Mouse (Mus musculus) small intestine, adult 2 months (tissue): ENCODE measurements around the gene Tcf15. TPM values are rescaled to one million over a fixed set of nuclear protein-coding genes. Genes with fewer than 3 reads are reported as not detected.
A peak's percentile ranks its signal among the peaks of the same experiment; 100 is the strongest.

Experiments
- H3K27ac ChIP-seq: fragments of 200-500 bp; 2 replicates; pipeline ENCODE4 v1.5.1; 2012; ENCODE audit warnings: low read depth, low read length, control low read depth, inconsistent platforms; ENCODE audit not compliant: insufficient read depth
- H3K27me3 ChIP-seq: fragments of 200-500 bp; 2 replicates; pipeline ENCODE4 v1.6.1; 2012; ENCODE audit warnings: mild to moderate bottlenecking, moderate library complexity, low read length, inconsistent platforms; ENCODE audit not compliant: control insufficient read depth, insufficient read depth
- H3K36me3 ChIP-seq: fragments of 200-500 bp; 2 replicates; pipeline ENCODE4 v1.6.1; 2012; ENCODE audit warnings: mild to moderate bottlenecking, low read length, control low read depth, inconsistent platforms; ENCODE audit not compliant: control insufficient read depth, insufficient read depth
- H3K4me1 ChIP-seq: fragments of 200-500 bp; 2 replicates; pipeline ENCODE4 v1.6.1; 2012; ENCODE audit warnings: low read length, inconsistent platforms, mixed read lengths; ENCODE audit not compliant: control insufficient read depth, insufficient read depth, insufficient read length
- H3K4me3 ChIP-seq: fragments of 200-500 bp; 2 replicates; pipeline ENCODE4 v1.5.1; 2012; ENCODE audit warnings: low read depth, mild to moderate bottlenecking, control low read depth, inconsistent platforms, low read length, moderate library complexity
- CTCF ChIP-seq: fragments of 200-500 bp; IDR thresholded peaks from 2 replicates; pipeline ENCODE4 v1.5.1; 2012; ENCODE audit warnings: low read depth, mild to moderate bottlenecking, control low read depth, inconsistent platforms, low read length, moderate library complexity, mixed read lengths; ENCODE audit not compliant: insufficient replicate concordance, insufficient read length; ENCODE audit errors: extremely low read depth
- POLR2A ChIP-seq: fragments of 200-500 bp; IDR thresholded peaks from 2 replicates; pipeline ENCODE4 v1.6.1; 2012; ENCODE audit warnings: low read depth, mild to moderate bottlenecking, control low read depth, inconsistent platforms, low read length, moderate library complexity
- WGBS: fragments of 180-500 bp; shearing (Covaris S2); methylation state at CpG from one replicate; pipeline ENCODE4 v1.1.7; 2018; 5-methylcytosine and 5-hydroxymethylcytosine counted together
- polyA plus RNA-seq: library from polyadenylated mRNA; depleted of rRNA; stranded (reverse); fragments of >200 nt; gene quantifications from 2 replicates; pipeline ENCODE4 v1.2.3, GENCODE M21; 2012

Gene Tcf15
- polyA plus RNA-seq, 1 experiment = 5.6 TPM

DNA sequence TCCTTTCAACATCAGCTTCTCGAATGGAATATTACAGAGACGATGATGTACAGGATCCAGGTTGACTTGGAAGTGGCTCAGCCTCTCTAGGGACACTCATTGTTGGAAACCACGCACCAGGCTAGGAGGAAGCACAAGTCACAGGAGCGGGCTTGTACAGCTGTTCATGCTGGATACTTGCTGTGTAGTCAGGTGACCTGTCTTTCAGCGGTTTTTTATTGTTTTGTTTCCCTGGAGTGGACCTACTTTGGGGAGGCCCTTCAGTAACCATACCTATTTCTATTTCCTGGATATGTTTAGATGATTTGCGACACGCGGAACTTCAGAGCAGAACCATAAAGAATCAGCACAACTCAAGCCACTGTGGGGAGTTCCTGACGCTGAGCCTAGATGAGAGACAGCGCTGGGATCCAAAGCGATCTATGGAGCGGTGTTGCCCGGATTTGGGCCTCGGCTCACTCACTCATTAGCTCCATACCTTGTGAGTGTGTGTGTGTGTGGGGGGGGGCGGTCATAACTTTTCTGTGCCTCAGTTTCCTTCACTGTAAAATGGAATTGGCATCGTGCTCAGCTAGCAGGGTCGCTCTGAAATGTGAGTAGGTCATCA, 38.5 kb upstream of the Tcf15 start:
- Histone ChIP-seq H3K4me3 (peak overlapping the region; percentile 77), H3K27me3 (no peaks in the 10 kb centered on the region), H3K36me3 (peaks cover 14% of the 10 kb centered on the region), H3K4me1 (peaks cover 18% of the 10 kb centered on the region), H3K27ac (peak overlapping the region; percentile 94)
- TF ChIP-seq CTCF (no peak), POLR2A (no peak)
- 7% methylated on average over 17 of the region's 17 CpGs for WGBS

- Histone ChIP-seq H3K36me3 (peaks cover 22% of the 10 kb centered on the region), H3K27me3 (no peaks in the 10 kb centered on the region), H3K27ac (peak within 1 kb of the TSS; percentile 94), H3K4me1 (peaks cover 23% of the 10 kb centered on the region), H3K4me3 (peak within 1 kb of the TSS; percentile 77)
- WGBS = under 1% methylated on average over 84 of the region's 84 CpGs
- 0 out of 2 replicates have a peak, but pooled peaks have one; percentile 5 for TF ChIP-seq CTCF
- peak; percentile 90 for TF ChIP-seq POLR2A
These were observed 37.8 kb upstream of the Tcf15 start, which contains the start of gene Srxn1 for GRCm38 (mm10) chr2:152105318-152106224. Srxn1 (plus strand) TSS chr2:152105516.

GRCm38 (mm10) chr2:152106225-152106595, 37.2 kb upstream of the Tcf15 start:
- Histone ChIP-seq H3K4me1 (peaks cover 23% of the 10 kb centered on the region), H3K27ac (peak overlapping the region; percentile 94), H3K36me3 (peaks cover 25% of the 10 kb centered on the region), H3K27me3 (no peaks in the 10 kb centered on the region), H3K4me3 (peak overlapping the region; percentile 77)
- whole genome bisulfite sequencing = 67% methylated on average over 3 of the region's 3 CpGs
- TF ChIP-seq POLR2A (no peak), CTCF (no peak)

DNA sequence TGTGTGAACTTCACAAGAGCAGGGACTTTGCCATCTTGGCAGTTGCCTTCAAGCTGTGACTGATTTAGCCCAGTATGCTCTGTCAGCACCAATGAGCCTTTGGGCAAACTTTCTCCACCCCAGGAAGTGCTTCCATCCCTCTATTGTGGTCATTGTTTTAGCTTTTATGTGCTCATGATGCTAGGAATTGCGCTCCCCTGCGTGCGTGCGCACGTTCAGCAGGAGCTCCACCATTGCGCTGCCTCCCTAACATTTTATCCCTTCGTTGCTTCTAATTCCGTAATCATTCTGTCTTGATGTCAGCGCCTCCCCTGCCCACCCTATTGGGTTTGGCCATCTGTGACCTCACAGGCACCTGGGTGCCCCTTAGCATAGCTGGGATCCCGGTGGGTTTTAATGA, 36.8 kb upstream of the Tcf15 start:
- no peaks in the 10 kb centered on the region for H3K27me3 ChIP-seq
- peak overlapping the region; percentile 77 for H3K4me3 ChIP-seq
- WGBS = over 99% methylated on average over 10 of the region's 10 CpGs
- peaks cover 28% of the 10 kb centered on the region for H3K36me3 ChIP-seq
- H3K4me1 ChIP-seq = peaks cover 23% of the 10 kb centered on the region
- H3K27ac ChIP-seq = peak overlapping the region; percentile 94
- TF ChIP-seq POLR2A (no peak), CTCF (no peak)

DNA sequence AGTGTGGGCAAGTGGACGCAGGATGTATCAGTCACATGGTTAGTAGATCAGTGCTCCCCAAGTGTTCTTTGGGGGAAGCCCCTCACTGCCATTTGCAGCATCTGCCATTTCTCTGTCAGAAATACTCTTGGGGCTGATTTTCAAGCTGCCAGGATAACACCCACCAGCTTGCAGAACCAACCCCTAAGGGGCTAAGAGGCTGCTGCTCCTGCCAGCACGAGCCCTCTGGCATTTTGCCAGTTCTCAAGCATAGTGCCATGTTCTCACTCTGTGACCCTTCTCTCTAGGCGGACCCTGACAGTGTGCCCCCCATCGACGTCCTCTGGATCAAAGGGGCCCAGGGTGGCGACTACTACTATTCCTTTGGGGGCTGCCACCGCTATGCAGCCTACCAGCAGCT, 34.7 kb upstream of the Tcf15 start:
- TF ChIP-seq POLR2A (no peak), CTCF (no peak)
- Histone ChIP-seq H3K4me3 (peak overlapping the region; percentile 8; the same call in 1 of the 2 replicates), H3K27ac (peak overlapping the region; percentile 86), H3K4me1 (peaks cover 23% of the 10 kb centered on the region), H3K36me3 (peaks cover 28% of the 10 kb centered on the region), H3K27me3 (no peaks in the 10 kb centered on the region)
- 61% methylated on average over 7 of the region's 7 CpGs for WGBS

GRCm38 (mm10) chr2:152109386-152109785, 34.0 kb upstream of the Tcf15 start:
- TF ChIP-seq POLR2A = no peak
- TF ChIP-seq CTCF = no peak
- 31% methylated on average over 5 of the region's 5 CpGs for WGBS
- H3K4me3 ChIP-seq = no peak overlapping the region
- peaks cover 23% of the 10 kb centered on the region for H3K4me1 ChIP-seq
- H3K27ac ChIP-seq = peak overlapping the region; percentile 86
- peaks cover 28% of the 10 kb centered on the region for H3K36me3 ChIP-seq
- H3K27me3 ChIP-seq = peaks cover under 1% of the 10 kb centered on the region; the same call in 1 of the 2 replicates

DNA sequence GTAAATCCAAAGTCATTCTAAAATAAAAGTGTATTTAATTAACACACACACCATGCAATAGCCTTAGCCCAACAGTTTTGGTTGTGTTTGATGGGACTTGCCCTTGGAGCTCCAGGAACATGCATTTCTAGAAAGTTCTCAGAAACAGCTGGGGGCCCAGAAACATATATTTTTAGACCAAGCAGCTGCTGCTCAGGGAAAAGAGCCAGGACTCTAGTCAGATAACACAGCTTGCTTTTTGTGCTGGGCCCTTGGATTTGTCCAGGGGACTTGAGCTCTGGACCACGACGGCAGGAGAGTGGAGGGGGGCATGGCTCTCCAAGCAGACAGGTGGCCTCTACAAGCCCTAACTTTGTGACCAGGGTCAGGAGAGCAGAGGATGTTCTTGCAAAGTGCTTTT, 32.0 kb upstream of the Tcf15 start:
- 58% methylated on average over 2 of the region's 2 CpGs for WGBS
- Histone ChIP-seq H3K4me1 (peaks cover 17% of the 10 kb centered on the region), H3K27ac (no peak overlapping the region), H3K36me3 (peaks cover 28% of the 10 kb centered on the region), H3K27me3 (peaks cover 6% of the 10 kb centered on the region), H3K4me3 (no peak overlapping the region)
- TF ChIP-seq POLR2A (no peak), CTCF (no peak)
